Mouse (Mus musculus): ENCODE measurements around the gene Il9r. TPM values are rescaled to one million over a fixed set of nuclear protein-coding genes. Genes with fewer than 3 reads are reported as not detected.

Gene Il9r
- polyA plus RNA-seq, 1 experiment from 2014 or later: not detected

DNA sequence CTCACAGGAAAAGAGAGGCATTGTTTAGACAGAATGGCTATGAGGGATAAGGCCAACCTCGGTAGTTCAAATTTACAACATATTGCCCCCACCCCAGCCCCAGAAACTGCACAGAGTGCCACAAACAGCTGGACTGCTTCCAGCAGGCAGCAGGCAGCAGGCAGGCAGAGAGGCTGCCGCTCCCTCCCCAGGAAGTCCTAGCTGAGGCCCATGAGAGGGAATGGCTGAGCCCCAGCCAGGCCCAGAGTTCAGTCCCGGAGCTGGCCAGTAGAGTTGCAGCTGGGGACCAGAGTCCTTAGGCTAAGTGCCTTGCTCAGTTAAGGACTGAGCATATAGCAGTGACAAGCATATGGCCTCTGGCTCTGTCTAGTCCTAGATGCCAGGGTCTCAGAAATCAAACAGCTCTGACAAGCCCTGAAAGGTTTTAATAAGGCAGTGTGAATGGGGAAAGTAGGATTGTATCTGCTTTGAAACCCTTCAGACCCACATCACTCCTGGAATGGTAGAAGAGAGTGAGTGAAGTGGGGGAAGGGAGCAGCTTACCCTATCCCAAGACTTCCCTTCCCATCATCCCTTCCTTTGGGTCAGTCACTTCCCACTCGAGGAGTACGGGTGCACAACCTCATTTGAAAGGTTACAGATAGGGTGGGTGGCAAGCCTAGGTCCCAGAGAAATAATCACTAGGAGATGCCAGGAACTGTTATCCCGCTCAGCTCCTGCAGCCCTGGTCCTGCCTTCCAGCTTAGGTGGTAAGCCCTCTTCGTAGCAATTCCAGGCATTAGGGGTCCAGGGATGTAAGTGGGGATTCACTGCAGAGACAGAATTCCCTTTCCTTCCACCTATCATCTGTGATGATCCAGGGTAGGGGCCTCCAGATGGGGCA, 25.4 kb upstream of the Il9r start:
- Histone ChIP-seq H3K9me3 (no peaks in the 10 kb centered on the region), H3K27me3 (peaks cover 49% of the 10 kb centered on the region), H3K4me1 (peaks cover 32% of the 10 kb centered on the region), H3K4me2 (no peak overlapping the region), H3K36me3 (replicated peaks) (peaks cover 12% of the 10 kb centered on the region), H3K27ac (peak overlapping the region; percentile 38; the same call in 1 of the 2 replicates), H3K9ac (no peak overlapping the region), H3K4me3 (replicated peaks) (no peak overlapping the region)
- WGBS: 65% methylated on average over 7 of the region's 7 CpGs
- no peak for ATAC-seq (ENCODE audit: low FRiP score)

DNA sequence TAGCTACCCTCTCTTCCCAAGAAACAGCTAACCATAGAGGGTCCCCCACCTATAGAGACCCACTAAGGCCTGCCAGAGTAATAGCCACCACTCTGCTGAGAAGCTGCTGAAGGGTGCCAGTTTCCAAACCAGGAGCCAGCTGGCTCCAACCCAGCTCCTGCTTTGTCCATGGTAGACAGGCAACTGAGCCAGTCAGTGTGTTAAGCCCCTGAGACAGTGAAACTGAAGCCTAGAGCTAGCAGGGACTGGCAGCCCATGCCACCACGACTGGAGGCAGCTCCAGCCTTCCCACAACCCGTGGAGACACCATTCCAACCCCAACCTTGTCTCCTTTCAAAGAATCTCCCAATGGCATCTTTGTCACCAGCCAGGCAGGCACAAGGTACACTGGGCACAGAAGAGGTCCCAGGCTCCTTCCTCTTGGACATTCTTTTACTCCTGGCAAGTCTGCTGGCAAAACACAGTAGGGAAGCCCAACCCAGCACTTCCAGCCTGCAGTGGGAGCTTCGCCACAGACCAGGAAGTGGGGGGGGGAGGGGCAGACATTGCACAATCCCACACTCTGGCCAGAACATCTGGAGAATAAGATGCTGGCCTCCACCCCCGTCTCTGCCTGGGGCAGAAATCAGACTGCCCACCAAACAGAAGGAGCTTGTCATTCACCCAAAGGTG, 24.5 kb upstream of the Il9r start:
- H3K4me1 ChIP-seq: peaks cover 35% of the 10 kb centered on the region
- no peak overlapping the region for H3K4me2 ChIP-seq
- H3K4me3 ChIP-seq (replicated peaks): no peak overlapping the region
- H3K27me3 ChIP-seq: peaks cover 55% of the 10 kb centered on the region
- peaks cover 7% of the 10 kb centered on the region; the same call in 1 of the 2 replicates for H3K36me3 ChIP-seq (replicated peaks)
- H3K9me3 ChIP-seq: no peaks in the 10 kb centered on the region
- ATAC-seq (ENCODE audit: low FRiP score): no peak
- H3K27ac ChIP-seq: 0 out of 2 replicates have a peak overlapping the region, but pooled peaks have one; percentile 38
- 41% methylated on average over 4 of the region's 4 CpGs for WGBS
- no peak overlapping the region for H3K9ac ChIP-seq

DNA sequence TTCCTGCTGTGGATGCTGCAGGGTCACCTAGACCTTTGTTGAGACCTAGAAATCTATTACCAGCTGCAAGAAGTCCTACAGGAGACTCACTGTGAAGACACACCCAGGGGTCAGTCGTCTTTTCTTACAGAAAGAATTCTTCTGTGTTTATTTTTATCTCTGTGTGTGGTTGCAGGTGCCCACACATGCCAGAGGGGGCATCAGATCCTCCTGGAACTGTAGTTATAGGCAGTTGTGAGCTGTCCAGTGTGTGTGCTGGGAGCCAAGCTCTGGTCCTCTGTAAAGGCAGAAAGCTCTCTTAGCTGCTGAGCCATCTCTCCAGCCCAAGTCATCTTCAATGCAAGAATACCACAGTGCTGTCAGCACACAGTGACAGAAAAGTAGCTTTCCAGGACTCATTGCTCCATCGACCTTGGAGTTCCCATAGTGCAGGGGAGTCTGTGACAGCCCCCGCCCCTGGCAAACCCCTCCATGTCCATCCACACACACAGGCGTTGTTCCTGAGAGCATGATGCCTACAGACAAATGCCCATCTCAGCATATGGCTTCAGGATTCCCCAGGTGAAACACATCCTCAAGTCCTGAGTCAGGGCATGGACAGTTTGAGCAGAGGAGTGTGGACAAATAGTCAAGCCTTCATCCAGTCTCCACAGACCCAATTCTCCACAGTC, 23.4 kb upstream of the Il9r start:
- Histone ChIP-seq H3K9me3 (no peaks in the 10 kb centered on the region), H3K4me2 (no peak overlapping the region), H3K9ac (no peak overlapping the region), H3K27ac (no peak overlapping the region), H3K4me1 (peaks cover 40% of the 10 kb centered on the region), H3K36me3 (replicated peaks) (no peaks in the 10 kb centered on the region; the same call in 1 of the 2 replicates), H3K4me3 (replicated peaks) (no peak overlapping the region), H3K27me3 (peaks cover 55% of the 10 kb centered on the region)
- 73% methylated on average over 4 of the region's 4 CpGs for WGBS
- ATAC-seq (ENCODE audit: low FRiP score): no peak

DNA sequence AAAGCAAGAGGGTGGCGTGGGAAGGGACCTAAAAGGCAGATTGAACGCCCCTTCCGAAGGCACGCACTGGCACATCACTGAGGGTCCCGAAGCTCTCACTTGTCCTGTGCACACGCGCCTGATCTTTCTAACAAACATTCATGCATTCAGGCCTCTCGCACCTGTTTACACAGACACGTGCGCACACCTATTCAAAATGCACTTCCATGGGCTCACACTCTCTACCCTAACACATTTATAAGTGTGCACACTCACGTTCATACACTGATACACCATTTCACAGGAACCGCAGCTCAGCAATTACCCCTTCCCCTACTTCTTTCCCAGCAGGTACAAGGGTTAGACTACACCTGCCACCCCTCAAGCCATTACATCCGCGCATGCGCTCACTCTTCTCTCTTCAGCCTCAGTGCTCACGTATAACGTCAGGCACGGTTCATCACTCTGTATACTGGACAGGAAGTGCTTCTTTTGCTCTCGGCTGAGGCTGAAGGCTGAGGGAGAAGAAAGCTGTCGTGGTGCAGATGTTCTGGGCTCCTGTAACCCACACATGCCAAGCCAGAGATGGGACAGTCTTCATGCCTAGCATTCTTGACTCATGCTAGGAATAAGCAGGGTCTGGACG, 22.6 kb upstream of the Il9r start:
- H3K36me3 ChIP-seq (replicated peaks): no peaks in the 10 kb centered on the region
- peak overlapping the region; percentile 81 for H3K9ac ChIP-seq
- peaks cover 43% of the 10 kb centered on the region for H3K4me1 ChIP-seq
- no peak overlapping the region for H3K27ac ChIP-seq
- no peak for ATAC-seq (ENCODE audit: low FRiP score)
- H3K4me2 ChIP-seq: peak overlapping the region; percentile 97
- peaks cover 55% of the 10 kb centered on the region for H3K27me3 ChIP-seq
- 7% methylated on average over 21 of the region's 21 CpGs for WGBS
- no peaks in the 10 kb centered on the region for H3K9me3 ChIP-seq
- peak overlapping the region; percentile 60 for H3K4me3 ChIP-seq (replicated peaks)

DNA sequence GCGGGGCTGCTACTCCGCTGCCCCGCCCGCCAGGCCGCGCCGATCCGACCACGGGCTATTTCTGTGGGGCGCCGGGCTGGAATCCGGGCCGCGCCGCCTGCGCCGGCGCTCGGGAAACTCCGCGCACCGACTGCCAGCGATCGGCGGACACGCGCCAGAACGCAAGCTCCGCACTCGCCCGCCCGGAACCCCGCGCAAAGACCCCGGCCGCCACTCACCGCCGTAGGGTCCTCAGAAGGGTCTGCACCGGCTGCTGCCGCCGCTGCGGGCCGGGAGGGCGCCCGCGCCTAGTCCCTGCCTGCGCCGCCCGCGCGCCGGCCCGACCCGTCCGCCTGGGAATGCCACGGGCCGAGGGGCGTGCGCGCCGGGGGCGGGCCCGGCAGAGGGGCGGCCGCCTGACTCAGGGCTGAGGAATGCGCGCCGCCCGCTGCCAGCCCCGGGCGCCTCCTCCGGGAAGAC, 21.9 kb upstream of the Il9r start, which contains the start of gene Rhbdf1:
Rhbdf1 (minus strand) TSS at position 350 of the 459 bp plus-strand sequence.
- 1% methylated on average over 66 of the region's 72 CpGs for WGBS
- peak; percentile 42 for ATAC-seq (ENCODE audit: low FRiP score)
- peaks cover 36% of the 10 kb centered on the region for H3K4me1 ChIP-seq
- no peaks in the 10 kb centered on the region for H3K36me3 ChIP-seq (replicated peaks)
- H3K9me3 ChIP-seq: no peaks in the 10 kb centered on the region
- peak within 1 kb of the TSS; percentile 60 for H3K4me3 ChIP-seq (replicated peaks)
- H3K4me2 ChIP-seq: peak within 1 kb of the TSS; percentile 97
- H3K27ac ChIP-seq: peak within 1 kb of the TSS; percentile 57
- H3K27me3 ChIP-seq: peaks cover 55% of the 10 kb centered on the region
- peak within 1 kb of the TSS; percentile 81 for H3K9ac ChIP-seq

DNA sequence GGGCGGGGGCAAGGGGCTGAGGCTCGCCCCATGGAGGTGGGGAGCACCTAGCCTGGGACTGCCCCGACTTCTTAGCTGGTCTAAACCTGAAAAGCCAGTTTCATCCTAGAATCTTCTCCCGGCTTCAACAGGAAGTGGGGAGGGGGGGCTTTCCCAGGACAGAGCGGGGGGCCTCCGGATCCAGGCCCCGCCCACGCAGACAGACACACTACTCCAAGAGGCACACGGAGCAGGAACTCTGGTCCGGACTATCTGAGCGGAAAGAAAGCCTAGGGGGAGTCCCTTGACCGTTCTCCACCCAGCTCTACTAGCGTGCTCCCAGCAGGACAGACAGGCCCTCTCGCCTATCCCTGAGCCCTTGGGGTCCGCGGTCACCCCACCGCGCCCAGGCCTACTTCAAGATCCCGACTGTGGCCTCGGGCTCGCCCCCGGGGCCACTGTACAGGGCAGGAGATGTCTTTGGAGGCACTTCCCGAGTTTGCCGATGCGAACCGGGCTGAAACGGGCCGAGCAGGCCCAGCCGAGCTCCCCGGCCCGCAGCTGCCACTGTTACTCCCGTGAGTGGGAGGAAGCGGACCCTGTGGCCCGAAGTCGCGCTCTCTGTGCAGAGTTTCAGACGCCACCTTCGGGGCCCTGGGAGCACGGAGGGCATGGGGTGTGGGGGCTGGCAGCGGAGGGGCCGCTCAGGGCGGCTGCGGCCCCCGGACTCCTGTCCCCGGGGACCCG, 21.3 kb upstream of the Il9r start:
- ATAC-seq (ENCODE audit: low FRiP score): peak; percentile 5; the same call in 1 of the 2 replicates
- peak overlapping the region; percentile 57 for H3K27ac ChIP-seq
- peak overlapping the region; percentile 97 for H3K4me2 ChIP-seq
- WGBS: 1% methylated on average over 44 of the region's 46 CpGs
- no peaks in the 10 kb centered on the region for H3K9me3 ChIP-seq
- H3K9ac ChIP-seq: peak overlapping the region; percentile 81
- H3K4me1 ChIP-seq: peaks cover 32% of the 10 kb centered on the region
- no peaks in the 10 kb centered on the region for H3K36me3 ChIP-seq (replicated peaks)
- peak overlapping the region; percentile 60 for H3K4me3 ChIP-seq (replicated peaks)
- H3K27me3 ChIP-seq: peaks cover 55% of the 10 kb centered on the region

- Histone ChIP-seq H3K4me3 (replicated peaks) (peak overlapping the region; percentile 60), H3K36me3 (replicated peaks) (0 out of 2 replicates have a peak, but pooled peaks cover under 1% of the 10 kb centered on the region), H3K4me1 (peaks cover 32% of the 10 kb centered on the region), H3K27me3 (peaks cover 55% of the 10 kb centered on the region), H3K9me3 (no peaks in the 10 kb centered on the region), H3K4me2 (peak overlapping the region; percentile 97), H3K27ac (no peak overlapping the region), H3K9ac (peak overlapping the region; percentile 81; the same call in 1 of the 2 replicates)
- peak; percentile 5; the same call in 1 of the 2 replicates for ATAC-seq (ENCODE audit: low FRiP score)
- WGBS: 33% methylated on average over 10 of the region's 10 CpGs
Measured at GRCm38 (mm10) chr11:32220607-32221224, 20.6 kb upstream of the Il9r start.

GRCm38 (mm10) chr11:32219287-32219686, 19.2 kb upstream of the Il9r start:
- Histone ChIP-seq H3K4me1 (peaks cover 32% of the 10 kb centered on the region), H3K9me3 (no peaks in the 10 kb centered on the region), H3K4me2 (no peak overlapping the region), H3K9ac (no peak overlapping the region), H3K27ac (no peak overlapping the region), H3K4me3 (replicated peaks) (no peak overlapping the region), H3K27me3 (peaks cover 44% of the 10 kb centered on the region), H3K36me3 (replicated peaks) (0 out of 2 replicates have a peak, but pooled peaks cover 6% of the 10 kb centered on the region)
- WGBS: 89% methylated on average over 10 of the region's 10 CpGs
- ATAC-seq (ENCODE audit: low FRiP score): no peak

DNA sequence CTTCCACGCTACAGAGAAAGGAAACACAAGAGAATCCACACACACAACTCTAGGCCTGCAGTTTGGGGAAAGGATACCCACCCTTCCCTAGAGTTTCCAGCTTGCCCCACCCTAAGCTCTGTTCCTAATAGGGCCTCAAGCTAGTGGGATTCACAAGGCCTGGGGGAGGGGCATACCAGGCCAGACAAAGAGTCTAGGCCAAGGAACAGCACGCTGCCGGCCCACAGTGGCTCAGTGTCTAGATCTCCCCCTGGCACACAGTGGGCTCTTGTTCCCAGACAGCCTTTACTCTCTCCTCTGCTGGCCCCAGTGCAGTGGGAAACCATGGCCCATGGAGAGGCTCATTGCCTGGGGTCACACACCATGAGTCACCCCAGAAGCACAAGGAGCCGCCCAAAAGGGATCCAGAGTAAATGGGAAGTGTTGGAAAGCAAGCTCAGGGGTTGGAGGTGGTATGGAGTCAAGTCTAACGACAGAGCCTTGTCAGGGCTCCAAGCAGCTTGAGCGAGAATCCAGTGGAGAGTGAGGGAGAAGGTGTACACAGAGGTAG, 18.5 kb upstream of the Il9r start:
- Histone ChIP-seq H3K9ac (peak overlapping the region; percentile 25; the same call in 1 of the 2 replicates), H3K9me3 (no peaks in the 10 kb centered on the region), H3K27ac (no peak overlapping the region), H3K36me3 (replicated peaks) (peaks cover 13% of the 10 kb centered on the region; the same call in 1 of the 2 replicates), H3K4me3 (replicated peaks) (no peak overlapping the region), H3K4me2 (no peak overlapping the region), H3K27me3 (peaks cover 37% of the 10 kb centered on the region), H3K4me1 (peaks cover 32% of the 10 kb centered on the region)
- 49% methylated on average over 6 of the region's 6 CpGs for WGBS
- no peak for ATAC-seq (ENCODE audit: low FRiP score)

DNA sequence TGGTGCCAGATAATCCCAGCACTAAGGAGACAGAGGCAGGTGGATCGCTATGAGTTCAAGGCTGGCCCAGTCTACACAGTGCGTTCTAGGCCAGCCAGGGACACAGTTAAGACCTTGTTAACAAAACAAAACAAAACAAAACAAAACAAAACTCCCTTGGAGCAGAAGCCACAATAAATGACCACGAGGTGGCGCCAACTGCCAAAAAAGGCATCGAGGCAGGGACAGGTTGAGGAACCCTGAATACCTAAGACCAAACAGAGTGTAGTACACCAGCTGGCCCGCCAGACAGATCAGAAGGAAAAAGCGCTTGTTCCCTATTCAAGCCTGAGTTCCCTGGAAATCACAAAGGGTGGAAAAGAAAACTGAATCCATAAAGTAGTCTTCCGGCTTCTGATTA, 16.8 kb upstream of the Il9r start:
- H3K27ac ChIP-seq: no peak overlapping the region
- 22% methylated on average over 8 of the region's 8 CpGs for WGBS
- ATAC-seq (ENCODE audit: low FRiP score): 0 out of 2 replicates have a peak, but pooled peaks have one; percentile 28

More for the DNA sequence above, 16.8 kb upstream of the Il9r start:
- no peaks in the 10 kb centered on the region for H3K9me3 ChIP-seq
- H3K4me1 ChIP-seq: peaks cover 21% of the 10 kb centered on the region
- H3K9ac ChIP-seq: no peak overlapping the region
- H3K36me3 ChIP-seq (replicated peaks): peaks cover 29% of the 10 kb centered on the region; the same call in 1 of the 2 replicates
- no peak overlapping the region for H3K4me3 ChIP-seq (replicated peaks)
- peaks cover 20% of the 10 kb centered on the region for H3K27me3 ChIP-seq
- H3K4me2 ChIP-seq: no peak overlapping the region
